Mouse (Mus musculus) olfactory bulb, adult 2 months (tissue): ENCODE data around the gene Gm867. TPM values are rescaled to one million over a fixed set of nuclear protein-coding genes. Genes with fewer than 3 reads are reported as not detected.

ENCODE experiments used
- H3K27ac ChIP-seq: fragments of 200-500 bp; 2 replicates; pipeline ENCODE4 v1.5.1; 2012; ENCODE audit warnings: low read depth, low read length; ENCODE audit not compliant: insufficient read depth
- H3K4me1 ChIP-seq: fragments of 200-500 bp; 2 replicates; pipeline ENCODE4 v1.6.1; 2012; ENCODE audit warnings: low read length; ENCODE audit not compliant: control insufficient read depth, insufficient read depth
- H3K4me3 ChIP-seq: fragments of 200-500 bp; 2 replicates; pipeline ENCODE4 v1.5.1; 2012; ENCODE audit warnings: mild to moderate bottlenecking, low read depth, low read length, moderate library complexity; ENCODE audit not compliant: insufficient read depth
- CTCF ChIP-seq: fragments of 200-500 bp; IDR thresholded peaks from 2 replicates; pipeline ENCODE4 v1.5.1; 2012; ENCODE audit warnings: low read depth, mild to moderate bottlenecking, low read length, moderate library complexity; ENCODE audit not compliant: insufficient read depth
- POLR2A ChIP-seq: fragments of 200-500 bp; IDR thresholded peaks from 2 replicates; pipeline ENCODE4 v1.6.1; 2012; ENCODE audit warnings: mild to moderate bottlenecking, low read depth, low read length, moderate library complexity; ENCODE audit not compliant: insufficient read depth
- WGBS: fragments of 180-500 bp; shearing (Covaris S2); methylation state at CpG from one replicate; pipeline ENCODE4 v1.1.7; 2018; 5-methylcytosine and 5-hydroxymethylcytosine counted together
- polyA plus RNA-seq: library from polyadenylated mRNA; stranded (reverse); fragments of >200 nt; gene quantifications from 2 replicates; pipeline ENCODE4 v1.2.4, GENCODE M21; 2012; ENCODE audit warnings: low replicate concordance; ENCODE audit not compliant: missing spikeins, insufficient read depth, insufficient read length

Gene Gm867
- polyA plus RNA-seq: not detected in 2 replicates

- H3K4me3 ChIP-seq: no peak within 1 kb of the TSS
- no peak within 1 kb of the TSS for H3K27ac ChIP-seq
- H3K4me1 ChIP-seq: peaks cover 24% of the 10 kb centered on the region
- 88% methylated on average over 5 of the region's 5 CpGs for WGBS
- no peak for TF ChIP-seq CTCF
- TF ChIP-seq POLR2A: no peak
Observed at GRCm38 (mm10) chr10:75940520-75940919, at the start of gene Gm867. Gene Gm867 (minus strand): TSS chr10:75940672.

- 87% methylated on average over 3 of the region's 3 CpGs for WGBS
- Histone ChIP-seq H3K27ac (no peak overlapping the region), H3K4me3 (no peak overlapping the region), H3K4me1 (no peaks in the 10 kb centered on the region)
- TF ChIP-seq CTCF: no peak
- no peak for TF ChIP-seq POLR2A
Observed at GRCm38 (mm10) chr10:75979432-75979831, 39.0 kb upstream of the Gm867 start.

GRCm38 (mm10) chr10:75978835-75979157 lies 38.3 kb upstream of the Gm867 start:
- no peaks in the 10 kb centered on the region for H3K4me1 ChIP-seq
- TF ChIP-seq CTCF: no peak
- no peak for TF ChIP-seq POLR2A
- WGBS: 62% methylated on average over 5 of the region's 5 CpGs
- H3K27ac ChIP-seq: no peak overlapping the region
- no peak overlapping the region for H3K4me3 ChIP-seq

- Histone ChIP-seq H3K4me3 (no peak overlapping the region), H3K27ac (no peak overlapping the region), H3K4me1 (no peaks in the 10 kb centered on the region)
- TF ChIP-seq POLR2A (no peak), CTCF (no peak)
- WGBS: 44% methylated on average over 10 of the region's 10 CpGs
Observed at GRCm38 (mm10) chr10:75978119-75978834, 37.8 kb upstream of the Gm867 start.

GRCm38 (mm10) chr10:75975216-75975615 lies 34.7 kb upstream of the Gm867 start:
- WGBS: 77% methylated on average over 5 of the region's 5 CpGs

GRCm38 (mm10) chr10:75973846-75974245 lies 33.4 kb upstream of the Gm867 start:
- no peak overlapping the region for H3K4me3 ChIP-seq
- no peaks in the 10 kb centered on the region for H3K4me1 ChIP-seq
- WGBS: 86% methylated on average over 10 of the region's 10 CpGs
- TF ChIP-seq CTCF: no peak
- TF ChIP-seq POLR2A: no peak
- H3K27ac ChIP-seq: no peak overlapping the region

More at GRCm38 (mm10) chr10:75975216-75975615, 34.7 kb upstream of the Gm867 start:
- no peak overlapping the region for H3K4me3 ChIP-seq
- TF ChIP-seq CTCF (no peak), POLR2A (no peak)
- H3K27ac ChIP-seq: no peak overlapping the region
- no peaks in the 10 kb centered on the region for H3K4me1 ChIP-seq

GRCm38 (mm10) chr10:75954381-75954811 lies 13.9 kb upstream of the Gm867 start, which contains the start of gene Gm5134:
Gene Gm5134 (plus strand): TSS chr10:75954514.
- TF ChIP-seq POLR2A (no peak), CTCF (no peak)
- Histone ChIP-seq H3K4me1 (peaks cover 16% of the 10 kb centered on the region), H3K27ac (no peak within 1 kb of the TSS), H3K4me3 (peak within 1 kb of the TSS; percentile 12; the same call in 1 of the 2 replicates)
- 37% methylated on average over 20 of the region's 20 CpGs for WGBS

- WGBS: 2% methylated on average over 13 of the region's 13 CpGs
- H3K4me1 ChIP-seq: peaks cover 16% of the 10 kb centered on the region
- H3K27ac ChIP-seq: no peak overlapping the region
- peak overlapping the region; percentile 36 for H3K4me3 ChIP-seq
- no peak for TF ChIP-seq CTCF
- TF ChIP-seq POLR2A: no peak
Observed at GRCm38 (mm10) chr10:75951424-75952050, 11.1 kb upstream of the Gm867 start.

GRCm38 (mm10) chr10:75950791-75951210 lies 10.3 kb upstream of the Gm867 start:
- 14% methylated on average over 23 of the region's 23 CpGs for WGBS
- peak overlapping the region; percentile 36 for H3K4me3 ChIP-seq
- TF ChIP-seq POLR2A: no peak
- no peak for TF ChIP-seq CTCF
- H3K27ac ChIP-seq: no peak overlapping the region
- peaks cover 16% of the 10 kb centered on the region for H3K4me1 ChIP-seq
